Mouse (Mus musculus): ENCODE measurements around the gene Skap2. TPM values are rescaled to one million over a fixed set of nuclear protein-coding genes. Genes with fewer than 3 reads are reported as not detected.

The Skap2 gene
- total RNA-seq, 2 experiments from 2014 or later, result 1.9 to 4.0 TPM

DNA sequence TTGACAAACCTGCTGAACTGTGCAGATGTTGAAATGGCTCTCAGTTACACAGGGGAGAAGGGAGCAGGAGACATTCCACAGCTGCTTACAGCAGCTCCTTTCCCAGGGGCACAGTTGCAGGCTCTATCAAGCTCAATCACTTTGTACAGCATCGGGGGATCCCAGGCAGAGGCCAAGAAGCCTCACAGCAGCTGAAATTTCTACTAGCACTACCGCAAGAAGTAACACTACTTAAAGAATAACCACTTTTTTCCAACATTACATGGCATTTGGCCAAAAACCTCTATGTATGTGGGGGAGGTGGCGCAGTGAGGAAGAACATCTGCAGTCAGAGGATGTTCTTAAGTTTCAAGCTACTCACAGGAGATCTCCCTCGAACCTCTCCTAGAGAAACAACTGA is 106.7 kb downstream of the Skap2 start:
- intact Hi-C loops (cut with DNase I), result no loop called here
- Histone ChIP-seq H3K27ac (0 out of 2 replicates have a peak overlapping the region, but pooled peaks have one; percentile 31), H3K4me3 (no peak overlapping the region)
- TF ChIP-seq CTCF (IDR thresholded peaks at IDR 0.05), result no peak
- no peak for DNase-seq

DNA sequence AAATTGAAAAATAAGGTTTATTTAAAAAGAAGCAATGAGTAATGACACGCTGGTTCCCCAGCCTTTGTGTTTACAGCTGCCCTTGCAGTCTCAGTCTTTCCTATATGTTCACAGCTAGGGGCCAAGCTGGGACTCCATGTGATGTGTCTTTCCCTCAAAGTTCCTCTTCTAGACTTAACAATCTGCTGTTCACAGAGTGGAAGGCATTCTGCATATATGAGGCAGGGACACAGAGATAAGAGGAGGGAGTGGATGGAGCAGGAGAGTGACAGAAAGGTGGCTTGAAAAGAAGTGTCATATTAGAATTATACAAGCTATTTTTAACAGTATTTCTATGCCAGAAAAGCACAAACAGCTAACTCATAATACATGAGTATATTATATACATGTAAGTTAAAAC is 110.8 kb downstream of the Skap2 start:
- intact Hi-C loops (cut with DNase I), result no loop called here
- TF ChIP-seq CTCF (IDR thresholded peaks at IDR 0.05), result no peak
- H3K27ac ChIP-seq, result no peak overlapping the region
- DNase-seq, result no peak
- H3K4me3 ChIP-seq, result no peak overlapping the region

DNA sequence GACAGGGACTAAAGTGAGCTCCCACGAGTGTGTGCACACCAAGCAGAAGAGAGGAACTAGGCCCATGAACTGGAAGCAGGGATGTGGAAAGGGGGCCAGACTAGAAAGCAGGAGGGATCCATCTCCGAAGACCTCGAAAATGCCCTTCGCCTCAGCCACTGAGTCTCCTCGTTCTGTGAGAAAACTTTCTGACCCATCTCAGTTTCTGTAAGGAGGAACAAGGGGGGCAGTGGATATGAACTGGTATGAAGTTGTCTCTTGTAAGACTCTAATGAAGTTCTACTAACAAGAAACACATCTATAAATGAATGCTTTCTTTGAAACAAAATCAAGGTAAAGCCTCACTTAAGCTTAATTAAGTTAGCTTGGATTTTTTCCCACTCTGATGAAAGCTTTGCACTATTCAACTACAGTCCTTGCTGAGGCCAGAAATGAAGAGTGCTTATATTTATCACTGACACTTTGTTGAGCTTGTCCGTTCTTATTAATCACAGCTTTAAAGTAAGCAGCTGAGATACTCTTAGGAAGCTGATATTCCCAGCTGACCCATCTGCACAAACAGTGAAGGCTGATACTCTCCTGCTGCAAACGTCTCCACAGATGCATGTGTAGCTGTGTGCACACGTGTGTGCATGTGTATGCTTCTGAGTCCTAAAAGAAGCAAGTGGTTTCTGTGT is 113.9 kb downstream of the Skap2 start:
- intact Hi-C loops (cut with DNase I), result no loop called here

DNA sequence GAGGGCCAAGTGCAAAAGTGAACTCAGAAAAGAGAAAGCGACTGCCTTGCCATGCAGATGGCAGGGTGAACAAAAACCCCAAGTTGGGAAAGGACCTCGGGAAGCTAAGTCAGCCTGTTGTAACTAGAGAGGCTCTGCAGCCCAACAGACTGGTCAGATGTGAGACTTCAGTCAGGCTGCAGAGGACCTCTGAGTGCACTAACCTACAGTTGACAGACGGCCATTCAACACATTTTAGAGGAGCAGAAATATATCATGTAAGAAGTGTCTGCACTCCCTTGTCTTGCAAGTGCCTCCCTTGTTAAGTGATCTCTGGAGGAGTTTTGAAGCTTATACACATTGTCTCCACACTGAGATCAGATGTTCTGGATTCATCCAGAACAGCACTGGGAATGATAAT is 116.6 kb downstream of the Skap2 start:
- H3K4me3 ChIP-seq, result no peak overlapping the region
- no peak overlapping the region for H3K27ac ChIP-seq
- no peak for TF ChIP-seq CTCF (IDR thresholded peaks at IDR 0.05)
- no peak for DNase-seq
- intact Hi-C loops (cut with DNase I), result no loop called here

More for the DNA sequence above, 113.9 kb downstream of the Skap2 start:
- Histone ChIP-seq H3K4me3 (no peak overlapping the region), H3K27ac (no peak overlapping the region)
- no peak for TF ChIP-seq CTCF (IDR thresholded peaks at IDR 0.05)
- DNase-seq, result no peak

DNA sequence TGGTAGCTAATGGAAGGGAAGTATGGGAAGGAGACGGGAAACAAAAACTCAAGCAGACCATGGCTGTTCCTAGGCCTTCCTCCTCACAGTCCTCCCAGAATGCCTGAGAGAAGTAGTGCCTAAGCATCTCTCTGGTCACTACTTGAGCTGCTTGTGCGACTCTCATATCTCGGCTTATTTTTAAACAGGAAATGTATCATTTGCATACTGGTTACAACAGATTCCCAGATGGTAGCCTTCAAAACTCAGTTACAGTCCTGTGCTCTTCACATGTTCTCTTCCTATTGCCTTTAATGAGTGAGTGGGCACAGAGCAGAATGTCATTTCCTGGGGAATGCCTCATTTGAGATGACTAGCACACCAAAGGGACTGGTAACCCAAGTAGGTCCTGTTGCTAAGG is 117.6 kb downstream of the Skap2 start:
- no peak for TF ChIP-seq CTCF (IDR thresholded peaks at IDR 0.05)
- intact Hi-C loops (cut with DNase I), result no loop called here
- no peak for DNase-seq
- H3K27ac ChIP-seq, result no peak overlapping the region
- no peak overlapping the region for H3K4me3 ChIP-seq

DNA sequence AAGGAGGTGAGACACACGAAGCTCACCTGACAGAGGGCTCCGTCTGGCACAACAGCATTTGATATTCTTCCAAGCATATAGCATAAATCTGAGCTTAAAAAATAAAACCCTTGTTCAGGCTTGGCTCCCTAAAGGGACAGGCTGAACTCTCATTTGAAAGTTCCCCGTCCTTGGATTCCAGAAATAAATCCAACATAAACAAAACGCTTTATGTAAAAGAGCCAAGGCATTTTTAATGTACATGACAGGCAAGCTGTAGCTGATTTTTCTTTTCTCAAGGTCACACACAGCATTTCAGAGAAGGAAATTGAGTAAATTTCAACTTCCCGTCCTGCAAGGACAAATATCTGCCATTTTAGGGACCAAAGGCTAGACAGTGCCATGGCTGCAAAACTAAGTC is 122.0 kb downstream of the Skap2 start:
- Histone ChIP-seq H3K4me3 (no peak overlapping the region), H3K27ac (no peak overlapping the region)
- intact Hi-C loops (cut with DNase I), result no loop called here
- no peak for TF ChIP-seq CTCF (IDR thresholded peaks at IDR 0.05)
- DNase-seq, result no peak

DNA sequence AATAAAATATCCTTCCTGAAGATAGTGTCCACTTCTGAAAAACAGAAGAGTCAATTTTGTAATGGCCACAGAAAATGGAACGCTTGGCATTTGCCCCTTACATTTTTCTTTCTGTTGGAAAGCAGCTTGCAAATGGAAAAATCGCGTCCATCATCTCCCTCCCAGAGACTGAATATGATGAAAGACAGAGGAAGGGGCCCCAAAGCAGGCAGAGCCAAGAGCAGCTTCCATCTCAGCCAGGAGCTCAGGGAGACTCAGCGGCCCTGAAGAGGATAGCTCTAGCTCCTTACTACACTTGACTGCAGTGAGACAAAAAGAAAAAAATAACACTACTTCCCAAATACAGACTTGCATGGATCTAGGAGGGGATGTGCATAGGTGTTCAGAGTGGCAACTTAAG is 122.5 kb downstream of the Skap2 start:
- Histone ChIP-seq H3K4me3 (no peak overlapping the region), H3K27ac (no peak overlapping the region)
- intact Hi-C loops (cut with DNase I), result no loop called here
- no peak for TF ChIP-seq CTCF (IDR thresholded peaks at IDR 0.05)
- DNase-seq, result no peak

DNA sequence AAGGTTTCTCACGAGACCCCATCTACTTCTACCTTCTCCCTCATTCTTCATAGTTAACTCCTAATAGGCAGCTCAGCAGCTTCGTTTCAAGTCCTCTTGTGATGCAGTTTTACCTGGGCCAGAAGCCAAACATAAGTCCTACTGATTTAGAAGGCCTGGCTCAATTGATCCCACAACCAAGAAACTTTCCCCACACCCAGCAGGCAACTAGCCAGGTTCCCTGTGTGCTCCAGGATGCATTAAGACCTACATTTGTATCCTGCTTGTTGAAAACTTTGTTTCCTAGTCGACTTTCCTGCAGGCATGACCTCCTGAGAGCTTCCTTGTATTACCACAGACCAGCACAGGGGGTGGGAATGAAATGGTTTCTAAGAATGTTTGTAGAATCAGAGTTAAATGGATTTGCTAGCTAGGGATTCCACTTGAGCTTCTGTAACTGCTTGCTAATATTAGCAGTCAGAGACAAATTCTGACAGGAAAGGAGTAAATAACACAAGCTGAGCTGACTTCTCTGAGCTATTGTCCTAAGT is 125.4 kb downstream of the Skap2 start:
- no peak for TF ChIP-seq CTCF (IDR thresholded peaks at IDR 0.05)
- intact Hi-C loops (cut with DNase I), result no loop called here
- no peak overlapping the region for H3K27ac ChIP-seq
- H3K4me3 ChIP-seq, result no peak overlapping the region
- DNase-seq, result no peak

DNA sequence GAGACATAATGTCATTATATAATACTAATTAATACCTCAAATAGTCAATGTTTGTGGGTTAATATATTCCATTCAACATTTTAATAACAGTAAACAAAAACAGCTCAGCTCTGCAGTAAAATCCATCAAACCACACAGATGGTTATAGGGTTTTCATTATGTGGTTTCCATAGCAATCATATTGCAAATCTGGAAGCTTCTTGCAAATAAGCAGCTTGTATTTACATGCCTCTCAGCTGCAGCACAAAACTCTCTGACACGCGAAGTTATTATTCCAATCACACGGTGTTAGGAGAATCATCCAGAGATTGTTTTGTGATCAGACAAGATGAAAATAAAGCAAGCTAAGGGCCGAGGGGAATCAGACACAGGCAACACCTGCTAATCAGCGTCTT is 129.5 kb downstream of the Skap2 start:
- DNase-seq, result no peak
- intact Hi-C loops (cut with DNase I), result no loop called here
- Histone ChIP-seq H3K4me3 (no peak overlapping the region), H3K27ac (no peak overlapping the region)
- no peak for TF ChIP-seq CTCF (IDR thresholded peaks at IDR 0.05)

DNA sequence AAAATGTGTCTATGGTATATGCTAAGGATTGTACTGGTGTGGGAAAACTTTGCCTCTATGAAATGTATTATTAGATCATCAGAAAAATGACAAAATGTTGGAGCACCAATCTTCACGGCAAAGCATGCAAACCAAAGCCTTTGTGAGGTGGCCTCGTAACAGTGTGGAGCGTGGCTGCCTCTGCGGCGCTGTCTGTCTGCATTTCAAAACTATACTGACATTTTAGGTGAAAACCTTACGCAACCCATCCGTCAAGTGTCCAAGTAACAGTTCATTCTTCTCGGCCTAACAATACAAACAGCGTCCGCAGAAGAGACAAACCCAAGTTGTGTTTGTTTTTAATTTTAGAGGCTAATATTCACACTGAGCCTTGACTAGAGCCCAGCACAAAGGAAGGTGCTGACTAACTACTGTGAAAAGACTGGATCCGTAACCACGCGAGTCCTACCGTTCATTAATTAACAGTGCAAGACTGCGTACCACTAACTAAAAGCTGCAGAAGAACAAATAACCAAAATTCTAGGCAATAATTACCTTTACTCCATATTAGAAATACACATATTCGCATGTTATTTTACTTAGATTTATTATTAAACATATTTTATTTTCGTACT is 130.0 kb downstream of the Skap2 start:
- TF ChIP-seq CTCF (IDR thresholded peaks at IDR 0.05), result no peak
- Histone ChIP-seq H3K27ac (no peak overlapping the region), H3K4me3 (no peak overlapping the region)
- DNase-seq, result no peak
- intact Hi-C loops (cut with DNase I), result no loop called here

DNA sequence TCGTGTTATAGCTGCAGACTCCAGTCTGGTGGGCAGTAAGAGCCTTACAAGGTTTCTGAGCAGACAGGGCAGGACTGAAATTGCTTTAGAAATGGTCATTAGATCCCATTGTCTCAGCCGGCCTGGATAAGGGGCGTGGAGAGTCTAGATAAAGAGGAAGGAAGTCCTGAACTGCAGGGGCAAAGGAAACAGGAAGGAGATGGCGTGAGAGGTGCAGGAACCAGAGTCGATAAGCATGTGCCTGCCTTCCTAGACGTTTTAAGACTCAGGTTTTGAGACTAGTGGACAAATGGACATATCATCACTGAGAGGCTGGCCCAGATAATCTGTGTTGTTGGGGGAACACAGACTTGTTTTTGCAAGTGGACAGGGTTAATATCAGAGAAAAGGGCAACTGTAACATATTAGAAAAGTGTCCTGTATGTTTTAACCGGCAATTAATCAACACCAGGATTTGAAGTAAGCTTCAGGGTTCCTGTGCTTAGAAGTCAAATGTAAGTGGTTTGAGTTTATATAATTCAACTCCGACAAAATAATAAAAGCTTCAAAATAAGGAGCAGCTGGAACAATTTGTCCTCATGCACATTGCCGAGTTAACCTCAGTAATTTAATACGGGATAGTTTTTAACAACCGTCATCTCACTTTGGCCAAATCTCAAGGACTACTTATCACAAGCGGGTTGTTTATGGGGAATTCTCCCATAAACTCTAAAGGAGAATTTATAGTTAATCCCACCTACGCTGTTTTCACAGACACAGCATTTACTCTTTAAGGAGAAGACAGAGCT is 131.0 kb downstream of the Skap2 start:
- DNase-seq, result no peak
- intact Hi-C loops (cut with DNase I), result no loop called here
- peak overlapping the region; percentile 35 for H3K4me3 ChIP-seq
- peak overlapping the region; percentile 53 for H3K27ac ChIP-seq
- TF ChIP-seq CTCF (IDR thresholded peaks at IDR 0.05), result no peak

DNA sequence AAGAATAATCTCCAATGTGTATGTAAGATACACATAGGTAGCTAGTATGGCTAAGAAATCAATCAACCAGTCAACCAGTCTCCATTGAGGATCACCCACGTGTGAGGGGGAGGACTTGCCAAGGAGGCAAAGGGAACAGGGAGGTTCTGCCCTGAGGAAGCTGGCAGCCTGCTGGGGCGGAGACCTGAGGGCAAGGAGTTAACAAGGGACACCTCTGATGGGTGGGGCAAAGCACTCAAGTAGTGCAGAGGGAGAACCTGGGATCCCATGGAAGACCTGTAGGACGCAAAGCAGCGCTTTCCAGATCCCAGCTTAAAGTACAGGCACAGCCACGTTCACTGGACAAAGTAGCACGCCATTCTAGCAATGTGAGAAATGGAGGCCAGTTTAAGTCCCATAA is 131.6 kb downstream of the Skap2 start:
- Histone ChIP-seq H3K27ac (peak overlapping the region; percentile 53), H3K4me3 (peak overlapping the region; percentile 35)
- TF ChIP-seq CTCF (IDR thresholded peaks at IDR 0.05), result no peak
- no peak for DNase-seq
- intact Hi-C loops (cut with DNase I), result no loop called here

DNA sequence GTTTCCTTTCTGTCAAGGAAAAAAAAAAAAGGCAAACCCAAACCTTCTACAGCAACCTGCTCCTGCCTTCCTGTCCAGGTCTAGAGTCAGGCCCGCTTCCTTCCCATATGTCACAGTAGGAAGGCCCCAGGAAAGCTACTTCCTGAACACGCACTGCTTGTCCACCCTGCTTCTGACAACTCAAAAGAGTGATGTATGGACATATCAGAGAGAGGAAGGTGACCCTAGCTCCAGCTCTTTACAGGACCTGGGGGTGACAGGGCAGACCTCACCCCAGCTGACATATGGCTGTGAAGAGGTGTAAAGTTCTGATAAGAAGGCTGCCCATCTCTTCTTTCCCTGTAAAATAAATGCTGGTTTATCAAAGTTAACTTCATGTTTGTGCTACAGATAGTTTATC is 133.8 kb downstream of the Skap2 start:
- intact Hi-C loops (cut with DNase I), result no loop called here
- Histone ChIP-seq H3K4me3 (no peak overlapping the region), H3K27ac (no peak overlapping the region)
- no peak for DNase-seq
- TF ChIP-seq CTCF (IDR thresholded peaks at IDR 0.05), result no peak

All from gastrocnemius, adult 2 months (tissue).